Mouse (Mus musculus) kidney, embryonic 16.5 days (tissue): ENCODE results near the gene Eps15l1. TPM values are rescaled to one million over a fixed set of nuclear protein-coding genes. Genes with fewer than 3 reads are reported as not detected.

ENCODE experiments used
- ATAC-seq: fragments of 200-750 bp; cut with Nextera tagmentation; 2 replicates; pipeline ENCODE4 v1.8.0; 2017; ENCODE audit warnings: moderate TSS enrichment; ENCODE audit not compliant: low FRiP score, low TSS enrichment
- H3K27ac ChIP-seq: fragments of 300-500 bp; sonication (generic); 2 replicates; pipeline ENCODE4 v1.5.1; 2014; ENCODE audit warnings: low read length
- H3K27me3 ChIP-seq: fragments of 300-500 bp; sonication (generic); 2 replicates; pipeline ENCODE4 v1.6.1; 2014; ENCODE audit warnings: low read length, control low read depth, mixed read lengths; ENCODE audit not compliant: insufficient read depth
- H3K36me3 ChIP-seq: fragments of 300-500 bp; sonication (generic); 2 replicates; pipeline ENCODE4 v1.6.1; 2014; ENCODE audit warnings: low read length, control low read depth, mixed read lengths; ENCODE audit not compliant: insufficient read depth
- H3K4me1 ChIP-seq: fragments of 300-500 bp; sonication (generic); 2 replicates; pipeline ENCODE4 v1.6.1; 2014; ENCODE audit warnings: low read length, control low read depth, mixed read lengths; ENCODE audit not compliant: insufficient read depth
- H3K4me2 ChIP-seq: fragments of 300-500 bp; sonication (generic); replicated peaks from 2 replicates; pipeline ENCODE4 v1.6.1; 2014; ENCODE audit warnings: low read depth, low read length
- H3K4me3 ChIP-seq: fragments of 300-500 bp; sonication (generic); 2 replicates; pipeline ENCODE4 v1.5.1; 2014; ENCODE audit warnings: mild to moderate bottlenecking, low read length
- H3K9ac ChIP-seq: fragments of 300-500 bp; sonication (generic); replicated peaks from 2 replicates; pipeline ENCODE4 v1.6.1; 2014; ENCODE audit warnings: low read length
- H3K9me3 ChIP-seq: fragments of 300-500 bp; sonication (generic); 2 replicates; pipeline ENCODE4 v1.6.1; 2016; ENCODE audit warnings: low read length, control low read depth
- WGBS: fragments of 180-500 bp; shearing (Covaris S2); extraction: QIAGEN DNeasy Blood & Tissue Kit; methylation state at CpG from one replicate; pipeline ENCODE4 v1.1.7; 2014; 5-methylcytosine and 5-hydroxymethylcytosine counted together
- polyA plus RNA-seq: library from polyadenylated mRNA; unstranded; fragments of >200 nt; fragmentation: Nextera tagmentation; extraction: Ambion mirVana; gene quantifications from 2 replicates; pipeline ENCODE4 v1.2.1, GENCODE M21; 2015

The Eps15l1 gene
- polyA plus RNA-seq, 1 experiment from 2014 or later: 61.3 TPM

GRCm38 (mm10) chr8:72451516-72451915, 30.3 kb upstream of the Eps15l1 start:
- Histone ChIP-seq H3K9ac (no peak overlapping the region), H3K4me2 (no peak overlapping the region), H3K4me1 (no peaks in the 10 kb centered on the region), H3K4me3 (no peak overlapping the region), H3K9me3 (peaks cover 6% of the 10 kb centered on the region), H3K27ac (no peak overlapping the region), H3K27me3 (no peaks in the 10 kb centered on the region), H3K36me3 (peaks cover 58% of the 10 kb centered on the region)
- ATAC-seq: no peak
- WGBS: 74% methylated on average over 8 of the region's 8 CpGs

- WGBS: 86% methylated on average over 6 of the region's 6 CpGs
- Histone ChIP-seq H3K9ac (no peak overlapping the region), H3K27me3 (no peaks in the 10 kb centered on the region), H3K9me3 (no peaks in the 10 kb centered on the region), H3K4me3 (no peak overlapping the region), H3K4me2 (no peak overlapping the region), H3K27ac (no peak overlapping the region), H3K4me1 (peaks cover 5% of the 10 kb centered on the region; the same call in 1 of the 2 replicates), H3K36me3 (peaks cover 21% of the 10 kb centered on the region)
- ATAC-seq: no peak
Observed at GRCm38 (mm10) chr8:72445071-72445470, 23.8 kb upstream of the Eps15l1 start.

- Histone ChIP-seq H3K4me1 (peaks cover 5% of the 10 kb centered on the region; the same call in 1 of the 2 replicates), H3K36me3 (peaks cover 12% of the 10 kb centered on the region), H3K27me3 (no peaks in the 10 kb centered on the region), H3K27ac (no peak overlapping the region), H3K4me3 (peak overlapping the region; percentile 52), H3K9me3 (no peaks in the 10 kb centered on the region), H3K9ac (peak overlapping the region; percentile 70), H3K4me2 (peak overlapping the region; percentile 74)
- WGBS: 41% methylated on average over 6 of the region's 6 CpGs
- ATAC-seq: peak; percentile 55; the same call in 1 of the 2 replicates
Observed at GRCm38 (mm10) chr8:72443994-72444350, 22.7 kb upstream of the Eps15l1 start.

- 5% methylated on average over 34 of the region's 34 CpGs for WGBS
- H3K27me3 ChIP-seq: no peaks in the 10 kb centered on the region
- H3K27ac ChIP-seq: no peak within 1 kb of the TSS
Observed at GRCm38 (mm10) chr8:72443338-72443993, 22.2 kb upstream of the Eps15l1 start, which contains the start of the genes Calr3 and 1700030K09Rik. TSS of gene Calr3 (minus strand) at chr8:72443870. TSS of gene 1700030K09Rik (plus strand) at chr8:72443880.

GRCm38 (mm10) chr8:72438248-72439015, 17.2 kb upstream of the Eps15l1 start:
- ATAC-seq: no peak
- Histone ChIP-seq H3K4me3 (no peak overlapping the region), H3K27me3 (no peaks in the 10 kb centered on the region), H3K9ac (no peak overlapping the region), H3K27ac (no peak overlapping the region), H3K9me3 (no peaks in the 10 kb centered on the region), H3K4me2 (no peak overlapping the region), H3K36me3 (no peaks in the 10 kb centered on the region), H3K4me1 (no peaks in the 10 kb centered on the region)
- WGBS: 77% methylated on average over 8 of the region's 8 CpGs

More at GRCm38 (mm10) chr8:72443338-72443993, 22.2 kb upstream of the Eps15l1 start, which contains the start of the genes Calr3 and 1700030K09Rik:
- peaks cover 12% of the 10 kb centered on the region for H3K36me3 ChIP-seq
- H3K9me3 ChIP-seq: no peaks in the 10 kb centered on the region
- peak; percentile 99 for ATAC-seq
- H3K4me3 ChIP-seq: peak within 1 kb of the TSS; percentile 52
- H3K4me1 ChIP-seq: peaks cover 5% of the 10 kb centered on the region; the same call in 1 of the 2 replicates
- H3K4me2 ChIP-seq: peak within 1 kb of the TSS; percentile 74
- peak within 1 kb of the TSS; percentile 70 for H3K9ac ChIP-seq

- H3K9me3 ChIP-seq: no peaks in the 10 kb centered on the region
- no peak for ATAC-seq
- no peaks in the 10 kb centered on the region for H3K4me1 ChIP-seq
- no peak overlapping the region for H3K4me3 ChIP-seq
- H3K36me3 ChIP-seq: no peaks in the 10 kb centered on the region
- no peaks in the 10 kb centered on the region for H3K27me3 ChIP-seq
- H3K27ac ChIP-seq: no peak overlapping the region
- 13% methylated on average over 2 of the region's 2 CpGs for WGBS
- H3K9ac ChIP-seq: no peak overlapping the region
- no peak overlapping the region for H3K4me2 ChIP-seq
Observed at GRCm38 (mm10) chr8:72434952-72435351, 13.7 kb upstream of the Eps15l1 start.

GRCm38 (mm10) chr8:72429676-72430075, 8.4 kb upstream of the Eps15l1 start:
- Histone ChIP-seq H3K9ac (no peak overlapping the region), H3K27me3 (no peaks in the 10 kb centered on the region), H3K4me3 (no peak overlapping the region), H3K4me1 (no peaks in the 10 kb centered on the region), H3K27ac (no peak overlapping the region), H3K9me3 (no peaks in the 10 kb centered on the region), H3K36me3 (no peaks in the 10 kb centered on the region), H3K4me2 (no peak overlapping the region)
- 58% methylated on average over 13 of the region's 13 CpGs for WGBS
- ATAC-seq: no peak

- Histone ChIP-seq H3K4me1 (peaks cover 29% of the 10 kb centered on the region), H3K36me3 (no peaks in the 10 kb centered on the region; the same call in 1 of the 2 replicates), H3K27ac (no peak overlapping the region), H3K27me3 (no peaks in the 10 kb centered on the region), H3K4me2 (no peak overlapping the region), H3K9ac (no peak overlapping the region), H3K9me3 (no peaks in the 10 kb centered on the region), H3K4me3 (no peak overlapping the region)
- no peak for ATAC-seq
- 70% methylated on average over 1 of the region's 1 CpGs for WGBS
Observed at GRCm38 (mm10) chr8:72422926-72423325, 1.7 kb upstream of the Eps15l1 start.

GRCm38 (mm10) chr8:72420571-72421361, 494 bp downstream of the Eps15l1 start:
- Histone ChIP-seq H3K27me3 (no peaks in the 10 kb centered on the region), H3K27ac (peak overlapping the region; percentile 77), H3K9me3 (no peaks in the 10 kb centered on the region), H3K4me2 (peak overlapping the region; percentile 80), H3K9ac (peak overlapping the region; percentile 87), H3K4me3 (peak overlapping the region; percentile 82), H3K36me3 (no peaks in the 10 kb centered on the region; the same call in 1 of the 2 replicates), H3K4me1 (peaks cover 41% of the 10 kb centered on the region)
- ATAC-seq: peak; percentile 66
- WGBS: under 1% methylated on average over 73 of the region's 73 CpGs
